Mouse (Mus musculus): Measurements from ENCODE around the gene Cdh24.

- peak; percentile 35; the same call in 1 of the 2 replicates for TF ChIP-seq GATA1 (IDR thresholded peaks at IDR 0.05; ENCODE audit: low read length)
- TF ChIP-seq TAL1 (IDR thresholded peaks at IDR 0.05; ENCODE audit: low read length) = no peak
These were observed 4.2 kb downstream of the Cdh24 start for GRCm38 (mm10) chr14:54636954-54637353.
